Mouse (Mus musculus) limb, embryonic 10.5 days (tissue): ENCODE results near the gene Irak3. TPM values are rescaled to one million over a fixed set of nuclear protein-coding genes. Genes with fewer than 3 reads are reported as not detected.
"Not testable (repeated sequence)": the region's sequence is repeated elsewhere in the genome, so short reads cannot be mapped to it uniquely, and the experiment has no call there.

Experiments used
- DNase-seq: peaks from one replicate; pipeline ENCODE4 v3.0.0-alpha.2; 2017; ENCODE audit warnings: low spot score
- H3K27ac ChIP-seq: fragments of 300-500 bp; sonication (generic); 2 replicates; pipeline ENCODE4 v1.5.1; 2016; ENCODE audit warnings: mild to moderate bottlenecking
- H3K27me3 ChIP-seq: fragments of 300-500 bp; sonication (generic); 2 replicates; pipeline ENCODE4 v1.6.1; 2016; ENCODE audit warnings: low read depth, mild to moderate bottlenecking; ENCODE audit not compliant: poor library complexity, severe bottlenecking
- H3K36me3 ChIP-seq: fragments of 300-500 bp; sonication (generic); 2 replicates; pipeline ENCODE4 v1.6.1; 2016; ENCODE audit warnings: mild to moderate bottlenecking, moderate library complexity
- H3K4me1 ChIP-seq: fragments of 300-500 bp; sonication (generic); 2 replicates; pipeline ENCODE4 v1.6.1; 2016
- H3K4me3 ChIP-seq: fragments of 300-500 bp; sonication (generic); 2 replicates; pipeline ENCODE4 v1.5.1; 2016; ENCODE audit warnings: mild to moderate bottlenecking, moderate library complexity
- H3K9me3 ChIP-seq: fragments of 300-500 bp; sonication (generic); replicated peaks from 2 replicates; pipeline ENCODE4 v1.6.1; 2016; ENCODE audit warnings: mild to moderate bottlenecking
- WGBS: fragments of 180-500 bp; shearing (Covaris S2); methylation state at CpG from one replicate; pipeline ENCODE4 v1.1.7; 2016; 5-methylcytosine and 5-hydroxymethylcytosine counted together
- polyA plus RNA-seq: library from polyadenylated mRNA; unstranded; fragments of >200 nt; fragmentation: Nextera tagmentation; extraction: Ambion mirVana; gene quantifications from 2 replicates; pipeline ENCODE4 v1.2.1, GENCODE M21; 2016

The Irak3 gene
- polyA plus RNA-seq, 1 experiment from 2014 or later: 0.78 TPM

GRCm38 (mm10) chr10:120219578-120220359 is 17.8 kb upstream of the Irak3 start:
- Histone ChIP-seq H3K4me3 (no peak overlapping the region), H3K36me3 (peaks cover 26% of the 10 kb centered on the region), H3K27me3 (no peaks in the 10 kb centered on the region), H3K27ac (no peak overlapping the region), H3K4me1 (no peaks in the 10 kb centered on the region), H3K9me3 (no peaks in the 10 kb centered on the region)
- 85% methylated on average over 14 of the region's 14 CpGs for WGBS
- no peak for DNase-seq

DNA sequence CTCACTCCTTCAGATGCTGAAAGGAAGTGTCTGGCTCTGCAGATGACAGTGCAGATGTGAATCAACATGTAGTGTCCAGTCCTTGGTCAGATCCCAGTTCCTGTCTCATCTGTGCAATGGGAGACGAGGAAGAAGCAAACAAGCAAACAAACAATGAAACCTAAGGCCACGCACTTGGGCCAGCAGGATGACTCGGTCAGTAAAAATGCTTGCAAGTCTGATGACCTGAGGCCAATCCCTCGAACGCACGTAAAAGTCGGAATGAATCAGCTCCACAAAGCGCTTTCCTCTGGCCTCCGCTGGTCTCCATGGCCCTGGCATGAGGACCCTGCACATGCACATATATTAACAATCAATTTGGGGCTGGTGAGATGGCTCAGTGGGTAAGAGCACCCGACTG is 17.1 kb upstream of the Irak3 start:
- no peaks in the 10 kb centered on the region for H3K4me1 ChIP-seq
- H3K36me3 ChIP-seq: peaks cover 22% of the 10 kb centered on the region
- no peaks in the 10 kb centered on the region for H3K9me3 ChIP-seq
- WGBS: 89% methylated on average over 10 of the region's 10 CpGs
- H3K27me3 ChIP-seq: no peaks in the 10 kb centered on the region
- no peak for DNase-seq
- no peak overlapping the region for H3K4me3 ChIP-seq
- no peak overlapping the region for H3K27ac ChIP-seq

DNA sequence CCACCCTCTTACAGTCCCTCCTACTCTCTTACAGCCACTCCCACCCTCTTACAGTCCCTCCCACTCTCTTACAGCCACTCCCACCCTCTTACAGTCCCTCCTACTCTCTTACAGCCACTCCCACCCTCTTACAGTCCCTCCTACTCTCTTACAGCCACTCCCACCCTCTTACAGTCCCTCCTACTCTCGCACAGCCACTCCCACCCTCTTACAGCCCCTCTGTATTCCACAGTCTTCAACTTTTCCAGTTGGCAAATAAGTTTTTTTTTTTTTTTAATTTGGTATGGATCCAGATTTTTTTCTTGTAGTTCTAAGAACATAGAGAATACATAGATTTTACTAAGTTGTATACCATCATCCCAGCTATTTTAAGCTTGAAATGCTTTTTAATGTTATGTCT is 15.2 kb upstream of the Irak3 start:
- H3K36me3 ChIP-seq: peaks cover 20% of the 10 kb centered on the region
- not testable (repeated sequence) for DNase-seq, H3K4me3 ChIP-seq, H3K9me3 ChIP-seq, H3K4me1 ChIP-seq, H3K27me3 ChIP-seq, H3K27ac ChIP-seq
- 88% methylated on average over 1 of the region's 1 CpGs for WGBS

DNA sequence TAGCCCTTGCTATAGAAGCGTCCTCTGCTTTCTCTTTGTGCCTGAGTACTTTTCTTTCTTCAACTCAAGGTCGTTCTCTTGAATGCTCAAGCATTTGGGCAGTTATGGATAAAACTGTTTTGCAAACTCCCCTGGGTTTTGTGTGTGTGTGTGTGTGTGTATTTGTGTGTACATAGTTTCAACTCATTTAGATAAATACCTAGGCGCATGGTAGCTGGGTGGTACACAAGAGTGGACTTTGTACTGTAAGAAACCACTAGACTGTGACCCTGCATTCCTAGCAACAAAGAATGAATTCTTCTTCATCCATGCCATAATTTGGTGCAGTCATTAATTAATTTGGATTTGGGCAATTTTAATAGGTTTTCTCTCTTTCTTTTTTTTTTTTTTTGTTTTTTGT is 8.2 kb upstream of the Irak3 start:
- no peak overlapping the region for H3K27ac ChIP-seq
- H3K4me1 ChIP-seq: peaks cover 11% of the 10 kb centered on the region
- no peaks in the 10 kb centered on the region for H3K9me3 ChIP-seq
- no peak overlapping the region for H3K4me3 ChIP-seq
- H3K27me3 ChIP-seq: no peaks in the 10 kb centered on the region
- DNase-seq: no peak
- peaks cover 11% of the 10 kb centered on the region for H3K36me3 ChIP-seq
- WGBS: 85% methylated on average over 3 of the region's 3 CpGs

DNA sequence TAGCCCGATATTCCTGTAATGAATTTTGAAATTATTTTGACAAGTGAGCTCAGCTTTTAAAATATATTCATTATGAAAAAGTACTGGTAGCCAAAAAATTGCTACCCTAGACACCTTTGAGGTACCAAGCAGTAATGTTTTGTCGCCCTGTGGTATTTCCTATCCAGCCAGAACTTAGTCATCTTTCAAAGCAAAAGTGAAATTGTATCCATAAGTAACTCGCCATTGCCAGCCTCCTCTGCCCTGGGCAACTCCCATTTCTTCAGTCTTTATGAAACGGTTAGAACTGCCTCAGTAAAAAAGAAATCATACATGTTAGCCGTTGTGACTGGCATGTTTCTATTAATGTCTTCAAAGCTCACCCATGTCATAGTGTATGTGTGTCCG is 7.6 kb upstream of the Irak3 start:
- Histone ChIP-seq H3K27me3 (no peaks in the 10 kb centered on the region), H3K9me3 (no peaks in the 10 kb centered on the region), H3K27ac (no peak overlapping the region), H3K4me1 (peaks cover 11% of the 10 kb centered on the region), H3K4me3 (peak overlapping the region; percentile 96), H3K36me3 (peaks cover 11% of the 10 kb centered on the region)
- DNase-seq: no peak
- 77% methylated on average over 6 of the region's 6 CpGs for WGBS

- Histone ChIP-seq H3K36me3 (peaks cover 11% of the 10 kb centered on the region), H3K27ac (peak overlapping the region; percentile 78), H3K4me3 (peak overlapping the region; percentile 96), H3K27me3 (no peaks in the 10 kb centered on the region), H3K9me3 (no peaks in the 10 kb centered on the region), H3K4me1 (peaks cover 11% of the 10 kb centered on the region)
- peak; percentile 95 for DNase-seq
- WGBS: 6% methylated on average over 53 of the region's 53 CpGs
These were observed 6.9 kb upstream of the Irak3 start for GRCm38 (mm10) chr10:120208575-120209538.

GRCm38 (mm10) chr10:120208015-120208414 is 6.1 kb upstream of the Irak3 start:
- no peak for DNase-seq
- Histone ChIP-seq H3K4me1 (peaks cover 11% of the 10 kb centered on the region), H3K36me3 (peaks cover 11% of the 10 kb centered on the region), H3K27me3 (no peaks in the 10 kb centered on the region), H3K4me3 (peak overlapping the region; percentile 96; the same call in 1 of the 2 replicates), H3K9me3 (no peaks in the 10 kb centered on the region), H3K27ac (0 out of 2 replicates have a peak overlapping the region, but pooled peaks have one; percentile 78)
- 88% methylated on average over 8 of the region's 8 CpGs for WGBS

DNA sequence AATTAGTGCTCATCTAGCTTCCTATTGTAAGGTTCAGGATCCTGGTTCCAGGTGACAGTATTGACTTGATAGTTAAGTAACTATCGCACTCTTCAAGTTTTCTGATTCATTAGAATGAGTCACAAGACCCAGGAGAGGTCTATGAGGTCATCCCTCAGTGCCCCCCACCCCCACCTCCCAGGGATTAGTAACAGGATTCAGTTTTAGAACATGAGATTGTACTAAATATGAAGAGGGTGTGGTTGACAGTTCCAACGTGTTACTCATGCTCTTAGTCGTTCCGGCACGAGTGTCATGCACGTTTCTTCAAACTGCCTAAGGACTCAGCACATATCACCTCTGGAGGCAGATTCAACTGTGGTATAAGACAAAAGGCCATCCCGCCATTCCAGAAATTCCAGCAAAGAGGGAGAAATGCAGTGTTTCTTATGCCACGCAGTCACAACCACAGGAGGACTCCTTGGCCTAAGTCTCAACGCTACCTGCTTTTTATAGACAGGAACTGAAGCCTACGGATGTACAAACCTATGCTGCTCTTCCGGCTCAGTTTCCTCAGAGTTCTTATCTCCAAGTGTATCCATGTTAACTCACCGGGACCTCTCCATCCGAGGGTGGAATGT is 2.8 kb upstream of the Irak3 start:
- Histone ChIP-seq H3K36me3 (no peaks in the 10 kb centered on the region), H3K27me3 (peaks cover 24% of the 10 kb centered on the region), H3K4me3 (no peak overlapping the region), H3K27ac (no peak overlapping the region), H3K4me1 (peaks cover 18% of the 10 kb centered on the region), H3K9me3 (no peaks in the 10 kb centered on the region)
- no peak for DNase-seq
- 85% methylated on average over 13 of the region's 13 CpGs for WGBS

DNA sequence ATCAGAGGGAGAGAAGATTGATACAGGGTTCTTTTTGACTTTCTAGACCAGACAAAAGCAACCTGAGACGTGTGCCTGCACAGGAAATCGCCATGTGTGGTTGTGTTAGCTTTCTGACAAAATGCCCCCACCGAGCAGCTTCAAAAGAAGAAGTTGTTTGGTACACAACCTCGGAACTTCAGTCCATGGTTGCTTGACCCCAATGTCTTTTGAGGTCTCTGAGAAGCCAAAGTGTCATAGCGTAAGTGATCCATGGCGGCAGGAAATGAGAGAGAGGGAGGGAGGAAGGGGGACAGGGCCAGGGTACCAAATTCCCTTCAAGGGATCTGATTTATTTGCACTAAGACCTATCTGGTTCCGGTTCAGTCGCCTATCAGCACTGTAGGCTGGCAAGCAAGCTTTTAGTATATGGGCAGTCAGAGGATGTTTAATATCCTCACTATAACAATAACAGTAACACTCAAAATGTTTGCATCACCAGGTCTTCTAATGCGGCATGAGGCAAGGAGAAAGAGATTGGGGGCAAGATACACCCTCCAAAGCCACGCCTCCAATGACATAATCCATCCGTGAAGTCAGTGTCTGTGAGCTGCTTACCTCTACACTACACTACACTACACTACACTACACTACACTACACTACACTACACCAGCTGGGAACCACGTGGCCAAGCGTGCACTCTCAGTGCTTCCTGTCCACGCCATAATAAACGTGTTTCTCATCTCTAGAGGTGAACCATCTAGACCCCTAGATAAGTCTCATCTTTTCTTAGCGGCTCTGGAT is 729 bp upstream of the Irak3 start:
- peaks cover 26% of the 10 kb centered on the region for H3K27me3 ChIP-seq
- no peaks in the 10 kb centered on the region for H3K9me3 ChIP-seq
- no peak overlapping the region for H3K27ac ChIP-seq
- 76% methylated on average over 16 of the region's 16 CpGs for WGBS
- H3K4me3 ChIP-seq: no peak overlapping the region
- H3K36me3 ChIP-seq: no peaks in the 10 kb centered on the region
- DNase-seq: no peak
- H3K4me1 ChIP-seq: peaks cover 11% of the 10 kb centered on the region

GRCm38 (mm10) chr10:120201131-120201921 is 604 bp downstream of the Irak3 start, which contains the start of gene Tmbim4:
Gene Tmbim4 (plus strand): TSS chr10:120201590.
- peak within 1 kb of the TSS; percentile 75 for H3K27ac ChIP-seq
- 2% methylated on average over 65 of the region's 65 CpGs for WGBS
- H3K9me3 ChIP-seq: no peaks in the 10 kb centered on the region
- peaks cover 26% of the 10 kb centered on the region for H3K27me3 ChIP-seq
- peak within 1 kb of the TSS; percentile 65 for H3K4me3 ChIP-seq
- peaks cover 11% of the 10 kb centered on the region for H3K4me1 ChIP-seq
- peak; percentile 73 for DNase-seq
- H3K36me3 ChIP-seq: no peaks in the 10 kb centered on the region

- Histone ChIP-seq H3K27ac (no peak overlapping the region), H3K36me3 (no peaks in the 10 kb centered on the region), H3K9me3 (no peaks in the 10 kb centered on the region), H3K27me3 (peaks cover 22% of the 10 kb centered on the region), H3K4me3 (no peak overlapping the region), H3K4me1 (peaks cover 15% of the 10 kb centered on the region)
- no peak for DNase-seq
- 83% methylated on average over 14 of the region's 14 CpGs for WGBS
These were observed 4.7 kb downstream of the Irak3 start for GRCm38 (mm10) chr10:120197061-120197835.
